Mouse (Mus musculus) neural tube, embryonic 10.5 days (tissue): ENCODE measurements around the gene Ly6f.
"Not testable (repeated sequence)": the region's sequence is repeated elsewhere in the genome, so short reads cannot be mapped to it uniquely, and the experiment has no call there.

Source experiments
- DNase-seq: peaks from one replicate; pipeline ENCODE4 v3.0.0-alpha.2; 2017; ENCODE audit warnings: low spot score; ENCODE audit errors: extremely low spot score

Gene Ly6f

DNA sequence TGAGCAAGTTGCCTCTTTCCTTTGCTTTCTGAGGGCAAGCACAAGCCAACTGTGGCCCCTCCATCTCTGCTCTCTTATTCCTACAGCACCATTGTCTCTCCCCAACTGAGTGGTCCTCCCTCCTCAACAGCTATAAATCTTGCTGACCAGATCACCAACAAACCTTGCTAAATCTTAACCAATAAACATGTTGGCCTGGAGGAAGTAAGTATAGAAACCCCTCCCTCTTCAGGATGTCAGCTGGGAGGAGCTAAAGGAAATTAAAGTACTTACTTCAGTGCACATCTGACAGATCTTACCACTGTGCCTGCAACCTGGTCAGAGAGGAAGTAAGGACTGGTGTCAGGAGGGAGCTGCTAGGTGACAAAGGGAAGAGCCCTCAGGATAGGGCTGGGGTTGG lies at the start of gene Ly6f:
Ly6f (plus strand) TSS at position 301 of the 400 bp plus-strand sequence.
- no peak for DNase-seq

DNA sequence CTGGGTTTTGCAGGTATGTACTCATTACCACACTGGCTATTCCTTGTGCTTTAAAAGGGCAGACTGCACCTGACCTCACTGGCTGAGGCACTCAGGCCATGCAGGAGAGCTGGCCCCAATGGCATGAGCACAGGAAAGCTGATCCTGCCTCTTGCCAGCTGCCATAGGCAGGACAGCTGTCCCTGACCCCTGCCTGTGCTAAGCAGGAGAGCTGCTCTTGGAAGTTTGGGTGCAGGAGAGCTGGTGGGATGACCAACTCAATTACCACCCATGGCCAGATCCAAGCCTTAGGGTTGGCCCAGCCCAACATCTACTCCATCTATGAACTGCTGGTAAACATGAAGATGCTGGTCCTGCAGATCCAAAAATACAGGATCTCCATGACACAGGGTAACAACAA lies 46.3 kb upstream of the Ly6f start:
- no peak for DNase-seq

DNA sequence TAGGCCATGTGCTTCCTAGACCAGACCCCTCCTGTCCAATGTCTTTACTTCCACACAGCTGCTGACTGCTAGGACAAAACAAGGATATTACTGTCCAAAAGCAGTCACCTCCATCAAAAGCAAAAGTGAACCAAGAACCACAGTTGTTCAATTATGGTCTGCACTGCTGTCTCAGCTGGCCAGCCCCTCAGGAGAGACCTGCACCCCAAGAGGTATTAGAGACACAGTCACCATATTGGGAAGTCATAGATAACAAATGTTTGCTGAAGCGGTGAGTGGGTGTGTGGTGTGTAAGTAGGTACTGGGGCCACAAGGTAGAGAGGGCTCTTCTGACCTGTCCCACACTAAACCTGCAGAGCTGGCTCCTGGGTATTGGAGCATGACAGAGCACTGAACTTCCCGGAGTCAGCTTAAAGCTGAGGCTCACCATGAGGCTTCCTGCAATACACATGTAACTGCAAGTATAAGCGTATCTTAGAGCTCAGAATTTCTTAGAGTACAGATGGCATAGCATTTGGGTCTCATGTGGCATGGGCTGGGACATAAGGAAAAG lies 30.4 kb upstream of the Ly6f start:
- no peak for DNase-seq

DNA sequence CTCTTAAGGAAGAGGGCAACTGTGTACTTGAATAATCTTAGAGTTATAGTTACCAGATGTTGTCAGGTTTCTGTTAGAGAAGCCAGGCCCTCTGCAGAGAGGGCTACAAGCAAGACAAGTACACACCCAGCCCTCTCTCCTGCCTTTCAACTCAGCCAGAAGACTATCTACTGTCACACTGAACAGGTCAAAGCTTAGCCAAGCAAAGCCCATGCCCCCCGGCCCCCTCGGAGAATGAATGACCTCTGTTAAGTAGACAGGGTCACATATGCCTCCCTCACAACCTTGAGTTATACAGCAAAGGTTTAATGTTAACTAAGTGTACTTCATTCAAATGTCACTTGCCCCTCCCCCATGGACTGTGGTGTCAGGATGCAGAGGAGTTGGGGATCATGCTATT lies 27.7 kb upstream of the Ly6f start:
- DNase-seq = no peak

DNA sequence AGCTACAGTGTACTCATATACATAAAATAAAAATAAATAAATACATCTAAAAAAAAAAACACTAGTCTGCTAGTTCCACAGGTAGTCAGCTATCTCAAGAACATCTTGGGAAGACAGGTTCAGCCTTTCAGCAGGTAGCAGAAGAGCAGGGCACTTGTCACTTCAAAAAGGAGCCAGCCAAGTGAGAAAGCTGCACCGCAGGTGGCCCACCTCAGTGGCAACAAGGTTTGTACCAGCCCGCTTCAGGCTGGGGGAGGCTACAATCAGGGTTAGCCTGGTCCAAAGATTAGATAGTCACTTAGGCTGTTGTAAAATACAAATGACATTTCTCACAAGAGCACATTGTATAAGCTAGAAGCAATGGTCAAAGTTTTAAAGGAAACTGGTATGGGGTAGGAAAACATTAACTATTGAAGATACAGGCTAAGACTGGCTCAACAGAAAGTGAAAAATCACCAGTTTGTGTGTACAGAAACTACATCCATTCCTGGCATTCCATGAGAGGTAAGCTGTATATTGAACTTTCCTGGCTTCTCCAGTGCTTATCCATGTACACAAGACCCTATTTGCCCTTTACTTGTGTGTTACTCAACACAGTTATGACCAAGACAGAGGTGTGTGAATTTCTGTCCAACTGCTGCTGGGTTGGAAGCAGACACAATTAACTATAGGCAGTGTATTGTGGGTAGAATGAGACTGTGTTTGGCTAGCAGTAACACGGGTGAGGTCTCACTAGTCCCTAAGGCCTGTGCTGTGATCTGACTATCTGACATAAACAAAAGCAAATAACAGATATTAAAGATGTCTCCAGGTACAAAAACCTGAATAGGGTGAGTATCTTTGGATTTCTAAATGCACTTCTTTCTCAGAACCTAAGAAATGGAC lies 25.2 kb upstream of the Ly6f start:
- no peak for DNase-seq

DNA sequence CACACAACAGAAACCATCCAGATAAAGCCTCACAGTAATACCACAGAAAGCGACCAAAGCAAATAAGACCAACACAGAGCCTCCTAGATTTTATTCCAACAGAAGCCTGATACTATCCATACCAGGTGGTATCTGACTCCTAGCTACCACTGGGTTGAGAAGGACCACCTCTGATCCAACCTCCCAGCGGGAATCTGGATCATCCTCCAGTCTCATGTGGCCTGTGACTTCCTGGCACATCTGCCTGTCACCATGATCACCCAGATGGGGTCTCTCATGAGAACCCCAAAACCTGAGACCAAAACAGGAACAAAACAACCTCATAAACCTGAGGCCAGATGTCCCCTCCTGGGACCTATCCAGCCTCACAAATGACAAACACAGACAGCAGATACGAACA lies 13.6 kb upstream of the Ly6f start:
- DNase-seq = no peak

DNA sequence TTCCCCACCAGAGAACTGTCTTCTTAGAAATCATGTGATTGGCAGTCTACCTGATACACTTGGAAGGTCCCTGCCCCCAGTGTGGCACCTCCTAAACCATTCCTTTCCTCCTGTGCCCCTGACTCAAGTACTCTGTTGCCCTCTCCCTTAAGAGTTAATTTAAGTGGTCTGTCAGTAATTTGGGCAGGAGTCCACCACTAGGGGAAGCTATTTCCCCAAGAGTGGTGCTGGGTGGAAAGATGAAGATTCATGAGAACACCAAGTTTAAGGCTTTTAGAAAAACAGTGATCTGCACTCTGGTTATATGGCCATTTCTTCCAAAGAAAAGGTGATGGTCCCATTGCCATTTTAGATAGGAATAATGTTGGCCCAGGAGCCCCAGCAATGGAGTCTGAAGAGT lies 2.4 kb upstream of the Ly6f start:
- no peak for DNase-seq

DNA sequence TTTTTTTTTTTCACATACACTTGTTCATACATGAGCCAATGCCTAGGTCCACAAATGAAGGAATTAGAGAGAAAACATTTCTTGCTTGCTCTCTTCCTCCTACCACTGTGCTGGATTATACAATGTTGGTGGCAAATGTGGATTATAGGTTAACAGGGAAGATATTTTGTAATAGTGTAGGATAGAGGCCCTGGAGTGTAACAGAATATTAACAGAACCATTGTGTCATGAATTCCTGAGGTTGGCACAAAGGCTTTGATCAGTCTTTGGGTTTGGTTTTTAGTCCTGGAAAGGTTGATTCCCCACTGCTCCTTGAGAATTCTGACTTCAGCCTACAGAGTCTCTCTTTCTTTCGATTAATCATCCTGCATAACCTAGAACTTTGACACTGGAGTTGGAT lies 1.6 kb upstream of the Ly6f start:
- DNase-seq = no peak

DNA sequence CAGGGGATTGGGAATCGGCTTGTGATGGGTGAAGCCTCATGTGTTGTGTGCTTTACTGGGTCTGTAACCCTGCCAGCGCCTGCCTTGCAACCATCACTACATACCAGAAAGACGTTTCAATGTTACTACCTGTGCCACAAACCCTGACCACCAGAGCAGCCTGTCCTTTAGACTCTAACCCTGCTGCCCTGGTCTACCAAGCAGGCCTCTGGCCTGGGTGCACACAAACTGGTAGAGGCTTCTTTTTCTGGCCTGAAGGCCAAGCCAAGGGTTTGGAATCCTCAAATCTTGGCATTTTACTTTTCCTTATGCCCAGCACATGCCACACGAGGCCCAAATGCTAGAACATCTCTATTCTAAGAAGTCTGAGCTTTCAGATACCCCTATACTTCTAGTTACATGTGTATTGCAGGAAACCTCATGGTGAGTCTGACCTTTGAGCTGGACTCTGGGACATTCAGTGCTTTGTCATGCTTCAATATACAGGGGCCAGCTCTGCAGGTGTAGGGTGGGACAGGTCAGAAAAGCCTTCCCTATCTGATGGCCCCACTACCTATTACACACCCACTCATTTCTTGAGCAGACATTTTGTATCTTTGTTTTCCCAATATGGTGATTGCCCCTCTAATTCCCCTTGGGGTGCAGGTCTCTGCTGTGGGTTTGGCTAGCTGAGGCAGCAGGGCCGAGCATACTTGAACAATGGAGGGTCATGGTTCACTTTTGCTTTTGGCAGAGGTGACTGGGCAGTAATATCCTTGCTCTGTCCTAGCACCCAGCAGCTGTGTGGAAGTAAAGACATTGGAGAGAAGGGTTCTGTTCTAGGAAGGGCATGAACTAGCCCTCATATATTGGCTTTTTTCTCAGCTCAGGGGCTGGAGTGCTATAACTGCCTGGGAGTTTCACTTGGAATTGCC lies 952 bp downstream of the Ly6f start:
- no peak for DNase-seq

DNA sequence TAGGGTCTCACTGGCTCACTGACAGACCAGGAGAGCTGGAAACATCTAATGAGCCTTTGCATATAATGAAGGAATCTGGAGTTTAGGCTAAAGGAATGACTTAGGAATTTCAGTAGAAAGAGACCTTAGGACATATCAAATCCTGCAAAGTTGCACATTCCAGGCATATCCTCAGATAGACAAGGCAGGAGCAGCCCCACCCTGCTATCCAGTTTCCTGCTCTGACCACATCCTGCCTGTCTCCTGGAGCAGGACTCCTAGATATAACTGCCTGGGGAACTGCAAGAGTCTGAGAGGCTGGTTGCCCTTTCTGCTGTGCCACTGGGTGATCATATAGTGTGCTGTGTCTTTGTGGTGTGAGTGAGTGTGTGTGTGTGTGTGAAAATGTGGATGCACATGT lies 1.9 kb downstream of the Ly6f start:
- no peak for DNase-seq

DNA sequence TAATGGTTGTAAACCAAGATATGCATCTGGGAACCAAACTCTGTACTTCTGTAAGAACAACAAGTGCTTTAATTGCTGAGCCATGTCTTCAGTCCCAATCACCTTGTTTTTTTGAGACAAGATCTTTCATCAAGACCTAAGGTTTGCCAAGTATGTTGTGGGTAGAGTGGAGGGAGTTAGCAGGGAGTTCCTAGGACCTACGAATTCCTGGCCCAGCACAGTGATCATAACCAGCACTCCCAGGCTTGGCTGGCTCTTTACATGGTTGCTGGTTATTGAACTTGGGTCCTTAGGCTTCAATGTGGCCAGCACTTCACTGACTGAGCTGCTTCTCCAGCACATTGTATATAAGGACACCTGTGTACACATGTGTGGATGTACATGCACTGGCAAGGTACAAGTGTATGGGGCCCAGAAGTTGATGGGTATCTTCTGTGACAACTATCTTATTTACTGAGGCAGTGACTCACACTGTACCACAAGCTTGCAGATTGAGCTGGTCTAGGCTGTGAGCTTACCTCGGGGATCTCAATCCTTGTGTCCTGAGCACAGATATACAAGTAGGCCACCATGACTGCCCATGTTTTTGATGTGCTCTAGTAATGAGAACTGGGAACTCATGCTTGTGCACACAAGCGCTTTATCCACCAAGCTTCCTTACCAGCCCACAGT lies 2.6 kb downstream of the Ly6f start:
- no peak for DNase-seq

DNA sequence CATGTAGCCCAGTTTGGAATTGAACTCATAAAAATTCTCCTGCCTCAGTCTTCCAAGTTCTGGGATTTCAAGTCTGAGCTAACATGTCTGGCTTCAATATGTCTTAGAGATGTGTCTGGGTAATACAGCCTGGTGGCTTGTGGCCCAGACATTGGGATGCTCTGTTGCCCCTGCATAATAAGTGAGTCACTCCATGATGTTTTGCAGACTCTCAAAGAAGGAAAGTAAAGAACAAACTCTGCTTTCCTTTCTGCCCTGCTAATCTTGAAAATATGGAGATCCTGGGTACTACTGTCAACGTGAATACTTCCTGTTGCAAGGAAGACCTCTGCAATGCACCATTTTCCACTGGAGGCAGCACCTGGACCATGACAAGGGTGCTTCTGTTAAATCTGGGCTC lies 3.2 kb downstream of the Ly6f start:
- DNase-seq = no peak

DNA sequence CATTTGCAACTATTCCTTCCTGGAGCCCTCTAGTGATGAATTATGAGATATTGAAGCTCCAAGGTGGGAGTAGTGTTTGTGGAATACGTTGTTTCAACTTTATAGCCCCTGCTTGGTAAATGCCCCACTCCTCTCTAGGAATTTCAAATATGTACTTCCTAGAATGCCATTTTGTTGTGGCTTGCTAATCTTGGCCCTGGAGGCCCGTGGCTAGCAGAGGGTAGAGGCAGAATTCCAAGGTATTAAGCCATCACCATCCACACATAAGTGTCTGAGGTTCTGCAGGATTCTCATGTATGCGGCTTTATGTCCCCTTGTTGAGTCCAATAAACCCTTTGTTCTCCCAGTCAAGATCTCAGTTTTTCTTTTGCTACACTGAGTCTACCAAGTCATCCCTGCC lies 3.7 kb downstream of the Ly6f start:
- DNase-seq = no peak

DNA sequence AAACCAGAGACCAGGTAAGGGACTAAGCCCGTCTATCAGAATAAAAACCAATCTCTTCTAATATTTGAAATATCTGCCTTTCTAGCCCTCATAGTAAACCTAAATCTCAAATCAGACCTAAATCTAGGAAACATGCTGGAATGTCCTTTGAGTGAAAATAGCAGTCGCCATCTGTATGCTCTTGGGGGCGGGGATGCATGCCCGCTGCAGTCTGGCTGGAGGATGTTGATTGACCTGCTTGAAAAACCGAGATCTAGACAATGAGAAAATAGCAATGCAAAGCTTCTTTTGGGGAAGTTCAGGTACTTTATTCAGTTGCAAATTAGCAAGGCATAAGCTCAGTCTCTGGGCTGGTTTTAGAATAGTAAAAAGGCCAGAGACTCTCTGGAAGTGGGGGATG lies 13.8 kb downstream of the Ly6f start:
- DNase-seq = not testable (repeated sequence)

DNA sequence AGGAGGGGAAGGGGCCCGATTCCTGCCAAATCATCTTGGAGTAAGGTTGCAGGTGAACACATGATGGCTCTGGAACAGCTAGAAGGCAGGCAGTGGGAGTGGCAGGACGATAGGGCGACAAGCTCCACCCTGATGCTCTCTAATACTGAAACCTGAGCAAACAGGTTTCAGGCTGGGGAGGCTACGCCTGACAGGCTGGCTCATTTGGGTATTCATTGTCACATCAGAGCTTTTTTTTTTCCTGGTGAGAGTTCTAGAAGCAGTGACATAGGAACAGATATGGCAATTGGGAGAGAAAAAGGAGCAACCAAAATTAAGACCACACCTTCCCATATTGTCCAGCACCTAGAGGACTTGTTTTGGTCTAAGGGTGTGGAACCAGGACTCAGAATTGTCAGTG lies 18.3 kb downstream of the Ly6f start:
- not testable (repeated sequence) for DNase-seq

DNA sequence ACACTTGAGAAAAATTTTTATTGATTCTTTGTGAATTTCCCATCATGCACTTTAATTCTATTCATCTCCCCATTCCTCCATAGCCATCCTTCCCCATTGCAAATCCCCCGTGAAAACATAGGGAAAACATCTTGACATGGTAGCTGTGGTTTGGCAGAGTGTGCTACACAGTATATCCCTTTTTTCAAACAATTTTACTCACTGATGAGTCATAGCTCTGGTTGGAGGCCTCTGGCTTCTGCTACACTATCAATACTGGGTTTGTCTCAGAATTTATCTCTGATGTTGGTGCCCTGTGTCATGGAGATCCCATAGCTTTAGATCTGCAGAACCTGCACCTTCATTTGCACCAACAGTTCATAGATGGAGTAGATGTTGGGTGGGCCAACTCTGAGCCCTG lies 24.2 kb downstream of the Ly6f start:
- DNase-seq = no peak

DNA sequence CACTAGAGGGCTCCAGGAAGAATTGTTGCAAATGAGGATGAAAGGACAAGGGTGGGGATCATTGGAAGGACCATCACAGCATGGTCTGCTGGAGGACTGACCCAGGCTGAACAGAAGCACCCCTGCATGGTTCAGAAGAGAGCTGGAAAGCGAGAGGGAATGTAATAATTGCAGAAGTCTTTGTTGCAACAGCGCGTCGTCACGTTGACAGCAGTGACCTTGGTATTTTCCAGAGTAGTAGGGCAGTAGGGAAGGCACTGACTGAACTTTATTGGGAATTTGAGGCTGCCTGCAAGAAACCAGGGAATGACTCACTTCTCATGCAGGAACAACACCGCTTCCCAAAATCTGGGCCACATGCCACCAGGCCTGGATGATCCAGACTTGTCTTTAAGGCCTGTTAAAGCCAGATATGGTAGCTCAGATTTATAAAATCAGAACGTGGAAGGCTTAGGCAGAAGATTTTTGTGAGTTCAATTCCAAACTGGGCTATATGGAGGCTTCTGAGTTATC lies 25.7 kb downstream of the Ly6f start:
- DNase-seq = no peak

DNA sequence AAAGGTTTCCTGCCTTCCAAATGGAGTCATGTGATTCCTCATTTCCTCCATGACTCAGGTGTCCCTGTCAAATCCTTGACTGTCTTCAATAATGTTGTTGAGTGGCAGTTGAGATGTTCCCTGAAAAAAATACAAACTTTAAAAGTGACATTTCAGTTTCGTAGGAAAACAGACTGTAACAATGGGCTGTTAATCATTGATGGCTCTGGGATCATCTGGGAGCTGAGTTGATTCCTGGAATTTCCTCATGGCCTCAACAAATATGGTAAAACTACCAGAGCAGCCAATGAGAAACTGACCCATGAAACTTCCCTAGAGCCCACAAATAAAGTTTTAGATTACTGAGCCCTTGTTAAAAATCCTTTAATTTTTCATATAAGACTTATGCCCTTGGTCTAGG lies 37.9 kb downstream of the Ly6f start:
- no peak for DNase-seq

DNA sequence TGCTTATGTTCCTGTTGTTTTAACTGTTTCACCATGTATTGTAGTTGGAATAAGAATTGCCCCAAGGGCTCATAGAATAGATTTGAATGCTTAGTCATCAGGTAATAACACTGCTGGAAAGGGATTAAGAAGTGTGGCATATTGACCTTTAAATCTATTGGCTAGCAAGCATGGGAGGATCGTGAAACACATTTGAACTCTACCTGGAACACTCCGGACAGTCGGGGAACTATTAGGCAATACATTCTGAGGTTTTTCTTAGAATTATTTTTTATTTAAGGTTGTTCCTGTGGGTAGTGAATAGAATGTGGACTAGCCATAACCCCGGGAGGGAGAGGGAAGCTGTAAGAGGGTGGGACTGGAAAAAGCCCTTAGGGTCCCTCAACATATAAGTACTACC lies 41.0 kb downstream of the Ly6f start:
- no peak for DNase-seq

DNA sequence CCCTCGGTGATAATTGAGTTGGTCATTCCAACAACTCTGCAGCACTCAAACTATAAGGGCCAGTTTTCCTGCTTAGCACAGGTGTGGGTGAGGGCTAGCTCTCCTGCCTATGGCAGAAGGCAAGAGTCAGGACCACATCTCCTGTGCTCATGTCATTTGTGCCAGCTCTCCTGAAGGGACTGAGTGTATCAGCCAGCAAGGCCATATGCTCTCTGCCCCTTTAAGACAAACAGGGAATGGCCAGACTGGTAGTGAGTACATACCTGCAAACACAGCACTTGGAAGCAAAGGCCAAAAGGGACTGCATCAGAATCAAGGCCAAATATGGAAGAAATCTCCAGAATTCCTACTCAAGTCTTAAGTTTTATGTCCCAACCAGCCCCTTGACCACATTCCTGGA lies 41.7 kb downstream of the Ly6f start:
- no peak for DNase-seq

DNA sequence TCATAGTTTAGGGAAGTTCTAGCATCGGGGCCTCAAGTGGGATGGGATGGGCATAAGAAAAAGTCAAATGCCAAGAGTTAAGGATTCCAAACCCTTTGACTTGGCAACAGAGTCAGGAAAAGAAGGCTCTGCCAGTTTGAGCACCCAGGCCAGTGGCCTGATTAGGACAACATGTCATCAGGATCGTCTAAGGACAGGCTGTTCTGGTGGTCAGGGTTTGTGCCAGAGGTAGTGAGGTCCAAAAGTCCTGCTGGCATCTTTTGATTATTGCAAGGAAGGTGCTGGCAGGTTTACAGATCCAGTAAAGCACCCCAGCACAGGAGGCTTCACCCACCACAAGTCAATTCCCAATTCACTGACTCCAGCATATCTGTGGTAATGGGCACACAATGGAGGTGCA lies 46.2 kb downstream of the Ly6f start:
- DNase-seq = no peak
